Mouse (Mus musculus): ENCODE results near the gene Sox14. TPM values are rescaled to one million over a fixed set of nuclear protein-coding genes. Genes with fewer than 3 reads are reported as not detected.

The Sox14 gene
- polyA plus RNA-seq, 1 experiment from 2014 or later: 9.8 TPM

- Histone ChIP-seq H3K4me2 (replicated peaks) (no peak overlapping the region), H3K27me3 (ENCODE audit: control insufficient read depth, insufficient read depth, low read length) (no peaks in the 10 kb centered on the region), H3K27ac (no peak overlapping the region), H3K4me3 (replicated peaks; ENCODE audit: low read length) (no peak overlapping the region), H3K36me3 (replicated peaks; ENCODE audit: control insufficient read depth, insufficient read depth) (no peaks in the 10 kb centered on the region), H3K9ac (no peak overlapping the region), H3K4me1 (replicated peaks; ENCODE audit: control insufficient read depth, insufficient read depth, low read length) (no peaks in the 10 kb centered on the region), H3K9me3 (ENCODE audit: control insufficient read depth, low read length) (no peaks in the 10 kb centered on the region)
- DNase-seq (ENCODE audit: low spot score) (no peak), ATAC-seq (ENCODE audit: low FRiP score) (no peak)
- 92% methylated on average over 2 of the region's 2 CpGs for WGBS
Observed at GRCm38 (mm10) chr9:99854486-99854885, 21.5 kb downstream of the Sox14 start.

- H3K9ac ChIP-seq: no peak overlapping the region
- H3K4me1 ChIP-seq (replicated peaks; ENCODE audit: control insufficient read depth, insufficient read depth, low read length): no peaks in the 10 kb centered on the region
- ATAC-seq (ENCODE audit: low FRiP score): no peak
- DNase-seq (ENCODE audit: low spot score): no peak
- H3K36me3 ChIP-seq (replicated peaks; ENCODE audit: control insufficient read depth, insufficient read depth): no peaks in the 10 kb centered on the region
- H3K27me3 ChIP-seq (ENCODE audit: control insufficient read depth, insufficient read depth, low read length): no peaks in the 10 kb centered on the region
- no peaks in the 10 kb centered on the region for H3K9me3 ChIP-seq (ENCODE audit: control insufficient read depth, low read length)
- WGBS: 58% methylated on average over 11 of the region's 11 CpGs
- no peak overlapping the region for H3K4me2 ChIP-seq (replicated peaks)
- no peak overlapping the region for H3K27ac ChIP-seq
- no peak overlapping the region for H3K4me3 ChIP-seq (replicated peaks; ENCODE audit: low read length)
Observed at GRCm38 (mm10) chr9:99853356-99853755, 22.6 kb downstream of the Sox14 start.

- Histone ChIP-seq H3K9ac (no peak overlapping the region), H3K27ac (no peak overlapping the region), H3K4me3 (replicated peaks; ENCODE audit: low read length) (no peak overlapping the region), H3K36me3 (replicated peaks; ENCODE audit: control insufficient read depth, insufficient read depth) (no peaks in the 10 kb centered on the region), H3K4me1 (replicated peaks; ENCODE audit: control insufficient read depth, insufficient read depth, low read length) (no peaks in the 10 kb centered on the region), H3K9me3 (ENCODE audit: control insufficient read depth, low read length) (no peaks in the 10 kb centered on the region), H3K4me2 (replicated peaks) (no peak overlapping the region), H3K27me3 (ENCODE audit: control insufficient read depth, insufficient read depth, low read length) (no peaks in the 10 kb centered on the region)
- WGBS: 48% methylated on average over 7 of the region's 7 CpGs
- DNase-seq (ENCODE audit: low spot score) (no peak), ATAC-seq (ENCODE audit: low FRiP score) (no peak)
Observed at GRCm38 (mm10) chr9:99850354-99850753, 25.6 kb downstream of the Sox14 start.

GRCm38 (mm10) chr9:99848327-99848726 lies 27.6 kb downstream of the Sox14 start:
- Histone ChIP-seq H3K9me3 (ENCODE audit: control insufficient read depth, low read length) (no peaks in the 10 kb centered on the region), H3K9ac (no peak overlapping the region), H3K4me2 (replicated peaks) (no peak overlapping the region), H3K4me1 (replicated peaks; ENCODE audit: control insufficient read depth, insufficient read depth, low read length) (no peaks in the 10 kb centered on the region), H3K27ac (no peak overlapping the region), H3K36me3 (replicated peaks; ENCODE audit: control insufficient read depth, insufficient read depth) (no peaks in the 10 kb centered on the region), H3K27me3 (ENCODE audit: control insufficient read depth, insufficient read depth, low read length) (no peaks in the 10 kb centered on the region), H3K4me3 (replicated peaks; ENCODE audit: low read length) (no peak overlapping the region)
- ATAC-seq (ENCODE audit: low FRiP score) (no peak), DNase-seq (ENCODE audit: low spot score) (no peak)
- 26% methylated on average over 8 of the region's 8 CpGs for WGBS

- Histone ChIP-seq H3K9me3 (ENCODE audit: control insufficient read depth, low read length) (no peaks in the 10 kb centered on the region), H3K4me3 (replicated peaks; ENCODE audit: low read length) (no peak overlapping the region), H3K27me3 (ENCODE audit: control insufficient read depth, insufficient read depth, low read length) (no peaks in the 10 kb centered on the region), H3K4me1 (replicated peaks; ENCODE audit: control insufficient read depth, insufficient read depth, low read length) (no peaks in the 10 kb centered on the region), H3K36me3 (replicated peaks; ENCODE audit: control insufficient read depth, insufficient read depth) (no peaks in the 10 kb centered on the region), H3K27ac (no peak overlapping the region), H3K4me2 (replicated peaks) (no peak overlapping the region), H3K9ac (no peak overlapping the region)
- 1% methylated on average over 4 of the region's 4 CpGs for WGBS
- peak; percentile 94 for DNase-seq (ENCODE audit: low spot score)
- no peak for ATAC-seq (ENCODE audit: low FRiP score)
Observed at GRCm38 (mm10) chr9:99846820-99847219, 29.1 kb downstream of the Sox14 start.

- Histone ChIP-seq H3K4me3 (replicated peaks; ENCODE audit: low read length) (no peak overlapping the region), H3K9ac (no peak overlapping the region), H3K36me3 (replicated peaks; ENCODE audit: control insufficient read depth, insufficient read depth) (no peaks in the 10 kb centered on the region), H3K9me3 (ENCODE audit: control insufficient read depth, low read length) (no peaks in the 10 kb centered on the region), H3K27ac (no peak overlapping the region), H3K4me1 (replicated peaks; ENCODE audit: control insufficient read depth, insufficient read depth, low read length) (no peaks in the 10 kb centered on the region), H3K27me3 (ENCODE audit: control insufficient read depth, insufficient read depth, low read length) (no peaks in the 10 kb centered on the region), H3K4me2 (replicated peaks) (no peak overlapping the region)
- DNase-seq (ENCODE audit: low spot score): no peak
- ATAC-seq (ENCODE audit: low FRiP score): no peak
- 91% methylated on average over 3 of the region's 3 CpGs for WGBS
Observed at GRCm38 (mm10) chr9:99839367-99839766, 36.6 kb downstream of the Sox14 start.

- no peak overlapping the region for H3K4me2 ChIP-seq (replicated peaks)
- no peak for ATAC-seq (ENCODE audit: low FRiP score)
- no peaks in the 10 kb centered on the region for H3K9me3 ChIP-seq (ENCODE audit: control insufficient read depth, low read length)
- no peaks in the 10 kb centered on the region for H3K4me1 ChIP-seq (replicated peaks; ENCODE audit: control insufficient read depth, insufficient read depth, low read length)
- no peak for DNase-seq (ENCODE audit: low spot score)
- H3K36me3 ChIP-seq (replicated peaks; ENCODE audit: control insufficient read depth, insufficient read depth): no peaks in the 10 kb centered on the region
- H3K4me3 ChIP-seq (replicated peaks; ENCODE audit: low read length): no peak overlapping the region
- no peaks in the 10 kb centered on the region for H3K27me3 ChIP-seq (ENCODE audit: control insufficient read depth, insufficient read depth, low read length)
- 84% methylated on average over 7 of the region's 7 CpGs for WGBS
- H3K9ac ChIP-seq: no peak overlapping the region
- H3K27ac ChIP-seq: no peak overlapping the region
Observed at GRCm38 (mm10) chr9:99838877-99839276, 37.1 kb downstream of the Sox14 start.

- Histone ChIP-seq H3K36me3 (replicated peaks; ENCODE audit: control insufficient read depth, insufficient read depth) (no peaks in the 10 kb centered on the region), H3K9me3 (ENCODE audit: control insufficient read depth, low read length) (no peaks in the 10 kb centered on the region), H3K4me1 (replicated peaks; ENCODE audit: control insufficient read depth, insufficient read depth, low read length) (no peaks in the 10 kb centered on the region), H3K4me3 (replicated peaks; ENCODE audit: low read length) (no peak overlapping the region), H3K9ac (no peak overlapping the region), H3K4me2 (replicated peaks) (no peak overlapping the region), H3K27ac (no peak overlapping the region), H3K27me3 (ENCODE audit: control insufficient read depth, insufficient read depth, low read length) (no peaks in the 10 kb centered on the region)
- DNase-seq (ENCODE audit: low spot score) (no peak), ATAC-seq (ENCODE audit: low FRiP score) (no peak)
- 93% methylated on average over 12 of the region's 12 CpGs for WGBS
Observed at GRCm38 (mm10) chr9:99836707-99837106, 39.3 kb downstream of the Sox14 start.

GRCm38 (mm10) chr9:99835624-99836430 lies 40.1 kb downstream of the Sox14 start:
- DNase-seq (ENCODE audit: low spot score): no peak
- no peak overlapping the region for H3K4me2 ChIP-seq (replicated peaks)

More at GRCm38 (mm10) chr9:99835624-99836430, 40.1 kb downstream of the Sox14 start:
- no peaks in the 10 kb centered on the region for H3K4me1 ChIP-seq (replicated peaks; ENCODE audit: control insufficient read depth, insufficient read depth, low read length)
- H3K27ac ChIP-seq: no peak overlapping the region
- no peak overlapping the region for H3K4me3 ChIP-seq (replicated peaks; ENCODE audit: low read length)
- H3K9ac ChIP-seq: no peak overlapping the region
- H3K9me3 ChIP-seq (ENCODE audit: control insufficient read depth, low read length): no peaks in the 10 kb centered on the region
- ATAC-seq (ENCODE audit: low FRiP score): peak; percentile 74; the same call in 1 of the 2 replicates
- H3K27me3 ChIP-seq (ENCODE audit: control insufficient read depth, insufficient read depth, low read length): no peaks in the 10 kb centered on the region
- 48% methylated on average over 11 of the region's 11 CpGs for WGBS
- H3K36me3 ChIP-seq (replicated peaks; ENCODE audit: control insufficient read depth, insufficient read depth): no peaks in the 10 kb centered on the region

Data from hindbrain, embryonic 14.5 days (tissue).